Mouse (Mus musculus) kidney, embryonic 14.5 days (tissue): Measurements from ENCODE around the gene 1700012P22Rik. TPM values are rescaled to one million over a fixed set of nuclear protein-coding genes. Genes with fewer than 3 reads are reported as not detected.

ENCODE experiments used
- ATAC-seq: fragments of 200-750 bp; cut with Nextera tagmentation; 2 replicates; pipeline ENCODE4 v1.8.0; 2017; ENCODE audit warnings: moderate number of reproducible peaks, mild to moderate bottlenecking, moderate TSS enrichment, moderate library complexity; ENCODE audit not compliant: low FRiP score, low TSS enrichment
- H3K27ac ChIP-seq: fragments of 300-500 bp; sonication (generic); 2 replicates; pipeline ENCODE4 v1.5.1; 2014; ENCODE audit warnings: low read depth, mild to moderate bottlenecking, low read length, moderate library complexity, mixed read lengths
- H3K27me3 ChIP-seq: fragments of 300-500 bp; sonication (generic); 2 replicates; pipeline ENCODE4 v1.6.1; 2014; ENCODE audit warnings: mild to moderate bottlenecking, low read length; ENCODE audit not compliant: control insufficient read depth, insufficient read depth
- H3K36me3 ChIP-seq: fragments of 300-500 bp; sonication (generic); 2 replicates; pipeline ENCODE4 v1.6.1; 2014; ENCODE audit warnings: low read length, mixed read lengths; ENCODE audit not compliant: control insufficient read depth, insufficient read depth
- H3K4me1 ChIP-seq: fragments of 300-500 bp; sonication (generic); 2 replicates; pipeline ENCODE4 v1.6.1; 2014; ENCODE audit warnings: low read length, mixed read lengths; ENCODE audit not compliant: control insufficient read depth, insufficient read depth
- H3K4me2 ChIP-seq: fragments of 300-500 bp; sonication (generic); replicated peaks from 2 replicates; pipeline ENCODE4 v1.6.1; 2014; ENCODE audit warnings: low read depth, mild to moderate bottlenecking, low read length
- H3K4me3 ChIP-seq: fragments of 300-500 bp; sonication (generic); 2 replicates; pipeline ENCODE4 v1.5.1; 2014; ENCODE audit warnings: mild to moderate bottlenecking, low read length
- H3K9ac ChIP-seq: fragments of 300-500 bp; sonication (generic); 2 replicates; pipeline ENCODE4 v1.6.1; 2014; ENCODE audit warnings: low read depth, mild to moderate bottlenecking, low read length, moderate library complexity
- H3K9me3 ChIP-seq: fragments of 300-500 bp; sonication (generic); 2 replicates; pipeline ENCODE4 v1.6.1; 2016; ENCODE audit warnings: low read length; ENCODE audit not compliant: control insufficient read depth
- WGBS: fragments of 180-500 bp; shearing (Covaris S2); extraction: QIAGEN DNeasy Blood & Tissue Kit; methylation state at CpG from one replicate; pipeline ENCODE4 v1.1.7; 2014; 5-methylcytosine and 5-hydroxymethylcytosine counted together
- polyA plus RNA-seq: library from polyadenylated mRNA; unstranded; fragments of >200 nt; fragmentation: Nextera tagmentation; extraction: Ambion mirVana; gene quantifications from 2 replicates; pipeline ENCODE4 v1.2.1, GENCODE M21; 2014

The 1700012P22Rik gene
- polyA plus RNA-seq, 1 experiment from 2014 or later = not detected

GRCm38 (mm10) chr4:144430723-144431122, 7.8 kb downstream of the 1700012P22Rik start:
- H3K27me3 ChIP-seq = no peaks in the 10 kb centered on the region
- no peak overlapping the region for H3K9ac ChIP-seq
- H3K4me2 ChIP-seq = no peak overlapping the region
- no peak overlapping the region for H3K4me3 ChIP-seq
- H3K4me1 ChIP-seq = no peaks in the 10 kb centered on the region
- no peak overlapping the region for H3K27ac ChIP-seq
- H3K9me3 ChIP-seq = no peaks in the 10 kb centered on the region
- no peak for ATAC-seq
- WGBS = 54% methylated on average over 2 of the region's 2 CpGs
- no peaks in the 10 kb centered on the region for H3K36me3 ChIP-seq

DNA sequence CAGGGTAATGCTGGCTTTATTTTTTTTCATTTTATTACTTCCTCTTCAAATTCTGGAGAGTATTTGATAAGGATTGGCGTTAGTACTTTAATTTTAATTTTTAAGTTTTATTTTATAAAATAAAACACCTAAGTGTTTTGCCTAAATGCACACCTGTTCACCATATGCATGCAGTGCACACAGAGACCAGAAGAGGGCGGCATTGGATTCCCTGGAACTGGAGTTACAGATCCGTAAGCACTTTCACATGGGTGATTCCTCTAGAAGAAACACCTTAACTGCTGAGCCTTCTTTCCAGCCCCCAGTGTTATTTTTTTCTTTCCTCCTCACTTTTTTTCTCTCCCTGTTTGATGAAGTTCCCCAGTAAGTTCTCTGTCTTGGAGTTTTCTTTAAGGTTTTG, 9.7 kb downstream of the 1700012P22Rik start:
- ATAC-seq = no peak
- no peak overlapping the region for H3K4me3 ChIP-seq
- no peak overlapping the region for H3K9ac ChIP-seq
- H3K36me3 ChIP-seq = no peaks in the 10 kb centered on the region
- no peak overlapping the region for H3K27ac ChIP-seq
- H3K27me3 ChIP-seq = no peaks in the 10 kb centered on the region
- H3K4me2 ChIP-seq = no peak overlapping the region
- WGBS = 23% methylated on average over 3 of the region's 3 CpGs
- no peaks in the 10 kb centered on the region for H3K4me1 ChIP-seq
- no peaks in the 10 kb centered on the region for H3K9me3 ChIP-seq

- Histone ChIP-seq H3K27ac (no peak overlapping the region), H3K4me1 (no peaks in the 10 kb centered on the region), H3K36me3 (no peaks in the 10 kb centered on the region), H3K27me3 (no peaks in the 10 kb centered on the region), H3K9me3 (no peaks in the 10 kb centered on the region), H3K4me3 (no peak overlapping the region), H3K4me2 (no peak overlapping the region), H3K9ac (no peak overlapping the region)
- WGBS = 78% methylated on average over 5 of the region's 5 CpGs
- no peak for ATAC-seq
These were observed 14.0 kb downstream of the 1700012P22Rik start for GRCm38 (mm10) chr4:144424590-144424989.

- Histone ChIP-seq H3K4me1 (no peaks in the 10 kb centered on the region), H3K36me3 (no peaks in the 10 kb centered on the region), H3K4me2 (no peak overlapping the region), H3K4me3 (no peak overlapping the region), H3K9me3 (no peaks in the 10 kb centered on the region), H3K27me3 (no peaks in the 10 kb centered on the region), H3K9ac (no peak overlapping the region), H3K27ac (no peak overlapping the region)
- no peak for ATAC-seq
These were observed 17.9 kb downstream of the 1700012P22Rik start for GRCm38 (mm10) chr4:144420644-144421043.

GRCm38 (mm10) chr4:144408290-144408689, 30.3 kb downstream of the 1700012P22Rik start, which contains the start of gene Pramef12:
Pramef12 (minus strand) TSS chr4:144408464.
- Histone ChIP-seq H3K4me3 (no peak within 1 kb of the TSS), H3K36me3 (no peaks in the 10 kb centered on the region), H3K9me3 (no peaks in the 10 kb centered on the region), H3K27ac (no peak within 1 kb of the TSS), H3K4me1 (no peaks in the 10 kb centered on the region), H3K27me3 (no peaks in the 10 kb centered on the region), H3K9ac (no peak within 1 kb of the TSS), H3K4me2 (no peak within 1 kb of the TSS)
- 74% methylated on average over 9 of the region's 9 CpGs for WGBS
- no peak for ATAC-seq

DNA sequence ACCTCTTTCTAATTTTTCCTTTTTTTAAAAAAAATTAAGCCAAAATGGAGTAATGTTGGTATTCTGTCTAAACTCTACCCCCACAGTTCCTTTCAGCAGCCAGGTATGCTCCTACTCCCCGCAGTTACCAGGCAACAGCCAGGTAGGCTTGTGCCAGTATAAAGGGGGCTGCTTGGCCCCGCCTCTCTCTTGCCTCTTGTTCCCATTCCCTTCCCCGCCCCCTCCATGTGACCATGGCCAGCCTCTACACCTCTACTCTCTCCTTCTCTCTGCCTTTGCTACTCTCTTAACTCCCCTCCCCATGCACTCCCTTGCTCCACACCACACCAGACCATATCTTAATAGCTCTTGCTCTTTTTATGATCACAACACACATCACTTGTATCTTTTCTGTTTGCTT, 32.3 kb downstream of the 1700012P22Rik start:
- 60% methylated on average over 3 of the region's 3 CpGs for WGBS
- no peak overlapping the region for H3K27ac ChIP-seq
- ATAC-seq = no peak
- no peaks in the 10 kb centered on the region for H3K27me3 ChIP-seq
- no peak overlapping the region for H3K9ac ChIP-seq
- H3K4me1 ChIP-seq = no peaks in the 10 kb centered on the region
- H3K4me3 ChIP-seq = no peak overlapping the region
- no peaks in the 10 kb centered on the region for H3K9me3 ChIP-seq
- no peaks in the 10 kb centered on the region for H3K36me3 ChIP-seq
- H3K4me2 ChIP-seq = no peak overlapping the region

DNA sequence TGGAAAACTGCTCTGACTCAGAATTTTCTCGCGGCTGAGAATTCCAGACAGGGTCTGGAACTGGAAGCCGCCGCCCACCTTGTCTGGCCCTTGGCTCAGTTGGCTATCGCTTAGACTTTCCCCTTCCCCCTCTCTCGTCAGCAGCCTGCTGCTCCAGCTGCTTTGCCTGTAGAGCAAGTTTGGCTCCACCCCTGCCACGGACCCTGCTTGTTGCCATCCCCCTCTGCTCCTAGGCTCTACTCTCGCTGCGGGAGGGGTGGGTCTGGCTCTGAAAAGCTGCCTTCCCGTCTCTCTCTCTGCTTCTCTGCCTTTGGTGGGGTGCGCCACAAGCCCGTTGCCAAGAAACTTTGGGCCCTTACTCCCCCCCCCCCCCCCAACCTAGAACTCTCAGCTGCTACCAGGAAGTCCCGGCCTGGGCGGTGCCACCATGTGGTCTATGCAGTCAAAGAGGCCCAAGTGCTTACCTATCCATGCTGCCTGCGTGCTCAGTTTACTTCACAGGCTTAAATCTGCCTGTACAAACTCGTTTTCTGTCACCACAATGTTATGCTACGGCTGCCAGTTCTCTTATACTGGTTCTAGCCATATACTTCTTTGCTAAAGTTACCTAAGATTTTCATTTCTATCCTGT, 34.0 kb downstream of the 1700012P22Rik start:
- H3K9ac ChIP-seq = peak overlapping the region; percentile 34; the same call in 1 of the 2 replicates
- H3K27ac ChIP-seq = peak overlapping the region; percentile 24; the same call in 1 of the 2 replicates
- peak overlapping the region; percentile 51 for H3K4me2 ChIP-seq
- WGBS = 6% methylated on average over 17 of the region's 17 CpGs
- no peaks in the 10 kb centered on the region for H3K27me3 ChIP-seq
- H3K4me3 ChIP-seq = peak overlapping the region; percentile 34
- ATAC-seq = peak; percentile 97
- H3K9me3 ChIP-seq = no peaks in the 10 kb centered on the region
- no peaks in the 10 kb centered on the region for H3K4me1 ChIP-seq
- H3K36me3 ChIP-seq = no peaks in the 10 kb centered on the region

GRCm38 (mm10) chr4:144402712-144403111, 35.9 kb downstream of the 1700012P22Rik start:
- H3K4me2 ChIP-seq = no peak overlapping the region
- no peaks in the 10 kb centered on the region for H3K4me1 ChIP-seq
- H3K9ac ChIP-seq = no peak overlapping the region
- H3K4me3 ChIP-seq = no peak overlapping the region
- 46% methylated on average over 4 of the region's 4 CpGs for WGBS
- H3K36me3 ChIP-seq = no peaks in the 10 kb centered on the region
- no peaks in the 10 kb centered on the region for H3K9me3 ChIP-seq
- no peak for ATAC-seq
- H3K27ac ChIP-seq = no peak overlapping the region
- no peaks in the 10 kb centered on the region for H3K27me3 ChIP-seq

DNA sequence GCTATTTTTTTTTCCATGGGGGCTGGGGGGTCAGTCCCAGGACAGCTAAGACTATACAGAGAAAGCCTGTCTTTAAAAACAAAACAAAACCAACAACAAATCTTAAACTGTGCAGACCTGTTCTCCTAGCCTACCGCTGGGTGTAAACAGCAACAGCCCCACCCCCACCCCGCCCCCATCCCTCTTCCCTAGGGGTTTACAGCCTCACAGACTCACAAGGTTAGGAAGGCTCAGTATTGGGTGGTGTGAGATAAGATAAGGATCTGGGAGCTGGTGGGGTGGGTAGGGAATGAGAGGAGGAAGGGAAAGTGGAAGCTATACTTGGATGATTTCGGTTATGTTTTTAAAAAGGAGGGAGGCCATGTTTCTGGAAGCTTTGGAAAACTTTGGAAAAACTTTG, 42.3 kb downstream of the 1700012P22Rik start:
- H3K9ac ChIP-seq = no peak overlapping the region
- no peaks in the 10 kb centered on the region for H3K4me1 ChIP-seq
- no peaks in the 10 kb centered on the region for H3K36me3 ChIP-seq
- WGBS = 29% methylated on average over 3 of the region's 3 CpGs
- ATAC-seq = no peak
- H3K4me2 ChIP-seq = no peak overlapping the region
- H3K27ac ChIP-seq = no peak overlapping the region
- H3K4me3 ChIP-seq = no peak overlapping the region
- no peaks in the 10 kb centered on the region for H3K27me3 ChIP-seq
- H3K9me3 ChIP-seq = no peaks in the 10 kb centered on the region
